In the genomic region with DNA sequence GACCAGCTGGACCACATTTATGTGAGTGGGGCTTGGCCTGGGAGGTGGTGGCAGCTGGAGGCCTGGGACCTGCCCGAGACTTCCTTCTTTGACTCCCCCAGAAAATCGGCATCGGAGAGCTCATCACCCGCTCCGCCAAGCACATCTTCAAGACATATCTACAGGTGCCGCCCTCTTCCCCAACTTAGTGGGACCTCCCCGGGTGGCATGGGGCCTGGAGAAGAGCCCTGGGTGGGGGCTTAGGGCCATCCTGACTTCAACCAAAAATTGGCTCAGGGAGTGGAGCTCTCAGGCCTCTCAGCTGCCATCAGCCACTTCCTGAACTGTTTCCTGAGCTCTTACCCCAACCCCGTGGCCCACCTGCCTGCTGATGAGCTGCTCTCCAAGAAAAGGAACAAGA, we compare ENCODE assay signal across 18 mouse cellular contexts. TPM values are rescaled to one million over a fixed set of nuclear protein-coding genes. Genes with fewer than 3 reads are reported as not detected.
DNase-seq lines count a peak whose midpoint lies in the region; ATAC-seq lines count a peak whose summit lies in the region.
"Had no signal": no experiment of that assay in that cellular context is flagged by ENCODE, and none has a peak within 500 bp of the region (broad histone marks: within the 10 kb centered on the region; RNA-seq: fewer than 3 reads in every experiment).

No protein-coding gene starts in this region.

- no peak overlapping the region for H3K27ac ChIP-seq in heart, embryonic 10.5 days
- H3K27ac ChIP-seq: embryonic facial prominence, embryonic 15.5 days; forebrain, embryonic 15.5 days; heart, embryonic 13.5 days; hindbrain, embryonic 10.5 days; hindbrain, embryonic 14.5 days; intestine, embryonic 15.5 days had no signal

- no peaks in the 10 kb centered on the region for H3K4me1 ChIP-seq in heart, embryonic 10.5 days
- H3K4me1 ChIP-seq: embryonic facial prominence, embryonic 15.5 days; forebrain, embryonic 15.5 days; heart, embryonic 13.5 days; hindbrain, embryonic 10.5 days; intestine, embryonic 15.5 days had no signal

- 87% methylated on average over 8 of the region's 8 CpGs for WGBS in heart, embryonic 10.5 days

- peak; percentile 10 for DNase-seq in cerebellum, adult 9-11 months
- no peak for DNase-seq in cerebellum, postnatal 14 days
- DNase-seq in heart, embryonic 10.5 days (ENCODE audit: low spot score) = peak; percentile 71
- DNase-seq in heart, postnatal 4 days = no peak
- DNase-seq in layer of hippocampus, postnatal 14 days (ENCODE audit: low spot score in 2 of 2) = no peak
- DNase-seq: adrenal gland, postnatal 14 days; cerebellum, adult 18-20 months; cerebellum, postnatal 36 days; gastrocnemius, postnatal 10 days had no signal

- ATAC-seq in megakaryocyte progenitor cell, adult 5-6 weeks (replicated peaks; ENCODE audit: poor library complexity) = 0 out of 2 replicates have a peak, but pooled peaks have one; percentile 8
- ATAC-seq in erythroid progenitor cell, adult 5-6 weeks (replicated peaks; ENCODE audit: low FRiP score, poor library complexity, severe bottlenecking) = no peak
- ATAC-seq: forebrain, embryonic 15.5 days; intestine, embryonic 15.5 days had no signal

- peaks cover 99% of the 10 kb centered on the region for H3K36me3 ChIP-seq in heart, embryonic 10.5 days

- H3K4me3 ChIP-seq in heart, embryonic 10.5 days = no peak overlapping the region
- H3K4me3 ChIP-seq: embryonic facial prominence, embryonic 15.5 days; erythroblast, embryonic 14.5 days; forebrain, embryonic 15.5 days; heart, embryonic 13.5 days; hindbrain, embryonic 10.5 days; intestine, embryonic 15.5 days had no signal

- H3K9me3 ChIP-seq in heart, embryonic 10.5 days = no peaks in the 10 kb centered on the region
- H3K9me3 ChIP-seq: embryonic facial prominence, embryonic 15.5 days; forebrain, embryonic 15.5 days; heart, embryonic 13.5 days; hindbrain, embryonic 10.5 days; intestine, embryonic 15.5 days had no signal

- no peaks in the 10 kb centered on the region for H3K27me3 ChIP-seq in heart, embryonic 10.5 days (ENCODE audit: insufficient read depth, poor library complexity, severe bottlenecking)
- H3K27me3 ChIP-seq: embryonic facial prominence, embryonic 15.5 days; forebrain, embryonic 15.5 days; heart, embryonic 13.5 days; intestine, embryonic 15.5 days had no signal

RNA-seq across cellular contexts. Expression of a gene that starts 15.6 kb away (rescaled TPM):
- polyA plus RNA-seq in heart, embryonic 10.5 days (2016; fragmentation: Nextera tagmentation; extraction: Ambion mirVana) = 50.2 and 68.6 TPM in 2 replicates
- 100 to 1,000 TPM; 220 to 229 TPM for total RNA-seq in heart, postnatal 4 days (2021)
- total RNA-seq in megakaryocyte progenitor cell, adult 5-6 weeks (2015) = 35.5 and 40.7 TPM in 2 replicates
- 36.4 and 38.3 TPM in 2 replicates for total RNA-seq in megakaryocyte progenitor cell, adult 5-6 weeks (2017)
- 4.7 and 5.4 TPM in 2 replicates for total RNA-seq in erythroid progenitor cell, adult 5-6 weeks (2015; ENCODE audit: low replicate concordance)
- 5.3 and 5.6 TPM in 2 replicates for total RNA-seq in erythroid progenitor cell, adult 5-6 weeks (2017; ENCODE audit: low replicate concordance)
- 10 to 100 TPM; 68.8 to 72.7 TPM for total RNA-seq in layer of hippocampus, postnatal 14 days (2021)

RNA-seq across cellular contexts. Expression of a gene that starts 45.5 kb away (rescaled TPM):
- 1.6 and 1.7 TPM in 2 replicates for polyA plus RNA-seq in heart, embryonic 10.5 days (2016; fragmentation: Nextera tagmentation; extraction: Ambion mirVana)
- under 1 TPM; 0.60 to 0.72 TPM for total RNA-seq in heart, postnatal 4 days (2021)
- total RNA-seq in megakaryocyte progenitor cell, adult 5-6 weeks (2015) = 0.05 TPM in 1 of 2 replicates, not detected in the other
- 0.10 TPM in 1 of 2 replicates, not detected in the other for total RNA-seq in megakaryocyte progenitor cell, adult 5-6 weeks (2017)
- 11.9 and 21.0 TPM in 2 replicates for total RNA-seq in erythroid progenitor cell, adult 5-6 weeks (2015; ENCODE audit: low replicate concordance)
- 9.5 and 14.0 TPM in 2 replicates for total RNA-seq in erythroid progenitor cell, adult 5-6 weeks (2017; ENCODE audit: low replicate concordance)
- total RNA-seq in layer of hippocampus, postnatal 14 days (2021) = 10 to 100 TPM; 19.1 to 20.2 TPM

RNA-seq across cellular contexts. Expression of a gene that starts 54.2 kb away (rescaled TPM):
- polyA plus RNA-seq in heart, embryonic 10.5 days (2016; fragmentation: Nextera tagmentation; extraction: Ambion mirVana) = 5.2 and 7.0 TPM in 2 replicates
- total RNA-seq in heart, postnatal 4 days (2021) = 10 to 100 TPM; 47.8 to 53.8 TPM
- 1.1 and 1.4 TPM in 2 replicates for total RNA-seq in megakaryocyte progenitor cell, adult 5-6 weeks (2015)
- 1.3 TPM in 2 replicates for total RNA-seq in megakaryocyte progenitor cell, adult 5-6 weeks (2017)
- 1.3 and 3.6 TPM in 2 replicates for total RNA-seq in erythroid progenitor cell, adult 5-6 weeks (2015; ENCODE audit: low replicate concordance)
- 1.2 and 3.0 TPM in 2 replicates for total RNA-seq in erythroid progenitor cell, adult 5-6 weeks (2017; ENCODE audit: low replicate concordance)
- total RNA-seq in layer of hippocampus, postnatal 14 days (2021) = 100 to 1,000 TPM; 122 TPM

RNA-seq across cellular contexts. Expression of a gene that starts 59.6 kb away (rescaled TPM):
- polyA plus RNA-seq in heart, embryonic 10.5 days (2016; fragmentation: Nextera tagmentation; extraction: Ambion mirVana) = 47.2 and 55.8 TPM in 2 replicates
- total RNA-seq in heart, postnatal 4 days (2021) = 100 to 1,000 TPM; 265 to 269 TPM
- 47.4 and 49.4 TPM in 2 replicates for total RNA-seq in megakaryocyte progenitor cell, adult 5-6 weeks (2015)
- total RNA-seq in megakaryocyte progenitor cell, adult 5-6 weeks (2017) = 49.0 and 51.1 TPM in 2 replicates
- total RNA-seq in erythroid progenitor cell, adult 5-6 weeks (2015; ENCODE audit: low replicate concordance) = 71.7 and 86.5 TPM in 2 replicates
- 70.0 and 99.2 TPM in 2 replicates for total RNA-seq in erythroid progenitor cell, adult 5-6 weeks (2017; ENCODE audit: low replicate concordance)
- 100 to 1,000 TPM; 406 to 411 TPM for total RNA-seq in layer of hippocampus, postnatal 14 days (2021)

Comparison
In these comparisons a context has a peak if more than half of its experiments do, and no peak if none do; other contexts are left out.
1. DNase-seq: peak in cerebellum, adult 9-11 months (single experiment) and heart, embryonic 10.5 days (single experiment); none in cerebellum, postnatal 14 days (0 of 2), heart, postnatal 4 days (single experiment) and layer of hippocampus, postnatal 14 days (0 of 2).
2. RNA of a gene that starts 15.6 kb away (total RNA-seq): 220 to 229 TPM in heart, postnatal 4 days, 68.8 to 72.7 TPM in layer of hippocampus, postnatal 14 days and 35.5 to 40.7 TPM in megakaryocyte progenitor cell, adult 5-6 weeks; 4.7 to 5.6 TPM in erythroid progenitor cell, adult 5-6 weeks; every median in the first group is over 4 times any median in the second.
3. RNA of a gene that starts 45.5 kb away (total RNA-seq): 9.5 to 21.0 TPM in erythroid progenitor cell, adult 5-6 weeks and 19.1 to 20.2 TPM in layer of hippocampus, postnatal 14 days; 0.60 to 0.72 TPM in heart, postnatal 4 days and 0.05 to 0.10 TPM in megakaryocyte progenitor cell, adult 5-6 weeks; every median in the first group is over 4 times any median in the second.
4. RNA of a gene that starts 54.2 kb away (total RNA-seq): 122 TPM in layer of hippocampus, postnatal 14 days and 47.8 to 53.8 TPM in heart, postnatal 4 days; 1.2 to 3.6 TPM in erythroid progenitor cell, adult 5-6 weeks and 1.1 to 1.4 TPM in megakaryocyte progenitor cell, adult 5-6 weeks; every median in the first group is over 10 times any median in the second.